Mouse (Mus musculus) testis, adult 2 months (tissue): Measurements from ENCODE around the gene Nfkb2. TPM values are rescaled to one million over a fixed set of nuclear protein-coding genes. Genes with fewer than 3 reads are reported as not detected.
A peak's percentile ranks its signal among the peaks of the same experiment; 100 is the strongest.

Source experiments
- H3K27ac ChIP-seq: fragments of 200-500 bp; 2 replicates; pipeline ENCODE4 v1.5.1; 2012; ENCODE audit warnings: low read depth, low read length; ENCODE audit not compliant: control insufficient read depth, insufficient read depth
- H3K27me3 ChIP-seq: fragments of 200-500 bp; 2 replicates; pipeline ENCODE4 v1.6.1; 2012; ENCODE audit warnings: mild to moderate bottlenecking, low read length, moderate library complexity; ENCODE audit not compliant: control insufficient read depth, insufficient read depth
- H3K36me3 ChIP-seq: fragments of 200-500 bp; 2 replicates; pipeline ENCODE4 v1.6.1; 2012; ENCODE audit warnings: mild to moderate bottlenecking, low read length; ENCODE audit not compliant: control insufficient read depth, insufficient read depth
- H3K4me1 ChIP-seq: fragments of 200-500 bp; 2 replicates; pipeline ENCODE4 v1.6.1; 2012; ENCODE audit warnings: low read length; ENCODE audit not compliant: control insufficient read depth, insufficient read depth
- H3K4me3 ChIP-seq: fragments of 200-500 bp; 2 replicates; pipeline ENCODE4 v1.5.1; 2012; ENCODE audit warnings: low read depth, mild to moderate bottlenecking, low read length, moderate library complexity, mixed read lengths; ENCODE audit not compliant: control insufficient read depth
- CTCF ChIP-seq: fragments of 200-500 bp; IDR thresholded peaks from 2 replicates; pipeline ENCODE4 v1.5.1; 2012; ENCODE audit warnings: low read depth, mild to moderate bottlenecking, inconsistent platforms, low read length, moderate library complexity; ENCODE audit not compliant: control insufficient read depth, insufficient read depth, insufficient replicate concordance
- POLR2A ChIP-seq: fragments of 200-500 bp; IDR thresholded peaks from 2 replicates; pipeline ENCODE4 v1.6.1; 2012; ENCODE audit warnings: low read depth, mild to moderate bottlenecking, inconsistent platforms, low read length, moderate library complexity; ENCODE audit not compliant: control insufficient read depth
- polyA plus RNA-seq: library from polyadenylated mRNA; depleted of rRNA; stranded (reverse); fragments of >200 nt; gene quantifications from 2 replicates; pipeline ENCODE4 v1.2.3, GENCODE M21; 2012; rRNA removed

Gene Nfkb2
- polyA plus RNA-seq, 1 experiment = 2.5 TPM

DNA sequence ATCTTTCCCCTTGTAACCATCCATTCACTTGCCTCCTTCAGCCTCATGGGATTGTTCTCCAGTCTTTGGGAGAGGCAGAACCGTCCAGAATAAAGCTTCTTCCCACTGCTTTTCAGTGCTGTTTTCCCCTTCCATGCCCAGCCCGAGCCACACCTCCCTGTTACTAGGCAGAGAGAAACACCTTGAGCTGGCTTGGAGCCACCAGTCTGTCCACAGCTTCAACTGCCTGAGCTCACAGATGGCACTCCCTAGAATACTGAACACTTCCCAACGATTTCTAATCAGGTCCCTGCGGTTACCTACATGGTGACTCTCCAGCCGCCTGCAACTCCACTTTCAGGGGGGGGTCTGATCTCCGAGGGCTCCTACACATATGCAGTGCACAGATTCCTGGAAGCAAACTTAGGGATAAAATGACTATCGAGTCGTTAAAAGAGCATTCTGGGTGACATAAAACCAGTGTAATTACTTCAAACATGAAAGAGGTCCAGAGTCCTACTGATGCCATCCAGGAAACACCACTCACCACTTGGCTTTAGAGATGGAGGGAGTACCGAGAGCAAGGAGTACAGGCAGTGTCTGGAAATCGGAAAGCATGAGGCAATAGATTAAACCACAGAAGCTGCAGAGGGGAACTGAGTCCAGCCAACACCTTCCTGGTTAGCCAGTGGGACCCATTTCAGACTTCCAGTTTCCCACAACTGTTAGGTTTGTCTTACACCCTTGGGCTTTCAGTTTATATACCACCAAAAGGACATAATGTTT lies 46.2 kb downstream of the Nfkb2 start, which contains the start of gene 2310034G01Rik:
2310034G01Rik (minus strand) TSS at position 135 of the 765 bp plus-strand sequence.
- H3K4me3 ChIP-seq = peak within 1 kb of the TSS; percentile 81
- no peaks in the 10 kb centered on the region for H3K27me3 ChIP-seq
- TF ChIP-seq CTCF = no peak
- no peak for TF ChIP-seq POLR2A
- H3K27ac ChIP-seq = peak within 1 kb of the TSS; percentile 51; the same call in 1 of the 2 replicates
- H3K4me1 ChIP-seq = peaks cover 12% of the 10 kb centered on the region
- no peaks in the 10 kb centered on the region for H3K36me3 ChIP-seq

DNA sequence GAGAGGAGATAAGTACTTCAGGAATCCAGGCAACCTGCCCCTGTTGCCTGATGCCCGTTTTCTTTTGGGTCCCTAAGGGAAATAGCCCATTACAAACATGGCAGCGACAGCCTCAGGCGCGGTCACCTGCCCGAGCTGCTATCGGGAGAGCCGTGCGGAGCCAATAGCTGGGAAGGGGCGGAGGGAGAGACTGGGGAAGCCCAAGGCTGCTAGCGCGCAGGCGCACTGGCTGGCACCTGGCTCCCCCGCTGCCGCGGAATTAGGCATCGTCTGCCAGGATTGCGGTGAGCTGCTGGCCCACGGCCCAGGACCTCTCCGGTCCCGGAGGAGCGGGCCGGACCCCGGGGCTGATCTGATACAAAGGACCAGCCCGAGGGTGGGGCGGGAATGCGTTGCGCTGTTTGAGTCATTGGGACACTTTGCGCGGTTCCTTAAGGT lies 52.6 kb downstream of the Nfkb2 start:
- Histone ChIP-seq H3K36me3 (no peaks in the 10 kb centered on the region), H3K4me3 (peak overlapping the region; percentile 73), H3K4me1 (no peaks in the 10 kb centered on the region; the same call in 1 of the 2 replicates), H3K27ac (no peak overlapping the region), H3K27me3 (no peaks in the 10 kb centered on the region)
- TF ChIP-seq CTCF = no peak
- no peak; the same call in 1 of the 2 replicates for TF ChIP-seq POLR2A

DNA sequence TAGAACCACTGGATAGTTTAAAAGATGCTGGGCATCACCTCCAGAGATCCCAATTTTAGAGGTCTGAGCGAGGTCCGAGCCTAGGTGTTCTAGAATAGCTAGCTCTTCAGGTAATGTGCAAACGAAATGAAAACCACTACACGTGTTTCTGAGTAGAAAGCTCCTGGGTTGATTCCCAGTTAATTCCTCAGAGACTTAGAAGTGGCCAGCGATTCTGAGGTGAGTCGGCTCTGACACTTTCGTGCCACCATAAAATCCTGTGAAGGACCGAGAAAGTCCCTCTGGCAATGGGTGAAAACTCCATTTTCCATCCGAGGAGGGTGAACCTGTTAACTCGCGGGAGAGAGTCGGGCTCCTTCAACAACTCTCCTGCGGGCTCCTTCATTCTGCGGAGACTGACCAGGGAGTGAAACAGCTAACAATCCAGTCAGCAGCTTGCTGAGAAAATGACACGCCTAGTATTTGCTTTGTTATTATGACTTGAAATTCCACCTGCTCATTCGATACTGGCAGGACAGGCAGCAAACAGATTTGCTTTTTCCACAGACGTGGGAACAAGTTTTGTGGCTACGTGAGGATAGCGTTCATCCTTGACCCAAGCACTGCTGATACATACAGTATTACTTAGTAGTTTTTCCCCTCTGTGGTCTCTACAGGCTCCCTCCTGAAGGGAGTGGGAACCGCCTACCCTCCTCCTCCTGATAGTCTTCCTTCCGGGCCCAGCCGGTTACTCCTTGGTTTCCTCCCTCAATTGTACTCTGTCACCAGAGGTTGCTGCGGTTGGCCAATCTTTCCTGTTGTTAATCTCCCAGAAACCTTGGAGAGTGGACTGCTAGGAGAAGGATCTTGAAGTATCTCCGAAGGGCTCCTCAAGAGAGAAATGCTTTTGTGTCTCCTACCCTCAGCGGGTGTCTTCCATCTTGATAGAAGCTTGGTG lies 53.5 kb downstream of the Nfkb2 start:
- Histone ChIP-seq H3K36me3 (no peaks in the 10 kb centered on the region), H3K27ac (peak overlapping the region; percentile 54; the same call in 1 of the 2 replicates), H3K27me3 (no peaks in the 10 kb centered on the region), H3K4me1 (no peaks in the 10 kb centered on the region; the same call in 1 of the 2 replicates), H3K4me3 (no peak overlapping the region; the same call in 1 of the 2 replicates)
- TF ChIP-seq POLR2A (no peak), CTCF (no peak)

DNA sequence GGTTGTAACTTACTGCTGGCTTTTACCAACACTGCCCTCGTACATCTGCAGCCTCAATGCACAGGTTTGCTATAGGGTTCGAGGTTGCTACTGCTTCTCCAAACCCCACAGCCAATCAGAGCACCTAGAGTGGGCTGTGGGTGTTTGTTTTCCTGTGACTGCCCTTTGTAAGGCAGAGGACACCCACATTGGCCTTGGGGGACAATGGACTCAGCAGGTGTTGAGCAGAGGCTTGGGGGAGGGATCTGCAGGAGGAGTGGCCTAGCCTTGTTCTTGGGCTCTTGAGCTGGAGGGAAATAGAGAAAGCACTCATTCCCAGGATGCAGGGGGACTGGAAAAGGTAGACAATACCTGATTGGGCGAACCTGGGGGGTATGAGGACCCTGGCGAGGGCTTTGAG lies 54.3 kb downstream of the Nfkb2 start:
- TF ChIP-seq CTCF (no peak), POLR2A (no peak)

More for the DNA sequence above, 54.3 kb downstream of the Nfkb2 start:
- Histone ChIP-seq H3K36me3 (no peaks in the 10 kb centered on the region), H3K4me1 (no peaks in the 10 kb centered on the region; the same call in 1 of the 2 replicates), H3K27ac (no peak overlapping the region), H3K4me3 (no peak overlapping the region), H3K27me3 (no peaks in the 10 kb centered on the region)

Other genes starting within 250 kb of the Nfkb2 start
- 10.8 and 12.2 TPM in 2 replicates for gene Nolc1, start 228.5 kb upstream of the Nfkb2 start, polyA plus RNA-seq
- gene Elovl3, start 172.4 kb upstream of the Nfkb2 start, polyA plus RNA-seq = 0.20 and 0.49 TPM in 2 replicates
- gene Pitx3, start 156.0 kb upstream of the Nfkb2 start, polyA plus RNA-seq = 0.84 and 1.2 TPM in 2 replicates
- gene Gbf1, start 151.8 kb upstream of the Nfkb2 start, polyA plus RNA-seq = 142 and 162 TPM in 2 replicates
- gene Psd, start 22.8 kb downstream of the Nfkb2 start, polyA plus RNA-seq = 53.7 and 65.2 TPM in 2 replicates
- gene Fbxl15, start 23.9 kb downstream of the Nfkb2 start, polyA plus RNA-seq = 21.5 and 23.5 TPM in 2 replicates
- gene Cuedc2, start 34.4 kb downstream of the Nfkb2 start, polyA plus RNA-seq = 24.5 and 28.4 TPM in 2 replicates
- gene Mfsd13a, start 36.8 kb downstream of the Nfkb2 start, polyA plus RNA-seq = 20.0 and 24.3 TPM in 2 replicates
- gene 2310034G01Rik, start 46.0 kb downstream of the Nfkb2 start, polyA plus RNA-seq = 0.49 and 0.88 TPM in 2 replicates
- gene Actr1a, start 91.4 kb downstream of the Nfkb2 start, polyA plus RNA-seq = 179 and 194 TPM in 2 replicates
- gene Sufu, start 92.6 kb downstream of the Nfkb2 start, polyA plus RNA-seq = 186 and 202 TPM in 2 replicates
- 2.1 and 2.6 TPM in 2 replicates for gene Trim8, start 197.4 kb downstream of the Nfkb2 start, polyA plus RNA-seq